Mouse (Mus musculus) stomach, postnatal 0 days (tissue): ENCODE measurements around the gene Tmem19.

Experiments
- CTCF ChIP-seq: IDR thresholded peaks from 2 replicates; pipeline ENCODE4 v1.5.1; 2016; ENCODE audit warnings: antibody characterized with exemption, low read depth, mild to moderate bottlenecking, moderate library complexity
- EP300 ChIP-seq: optimal IDR thresholded peaks from 2 replicates; pipeline ENCODE3; 2016; ENCODE audit warnings: antibody characterized with exemption

DNA sequence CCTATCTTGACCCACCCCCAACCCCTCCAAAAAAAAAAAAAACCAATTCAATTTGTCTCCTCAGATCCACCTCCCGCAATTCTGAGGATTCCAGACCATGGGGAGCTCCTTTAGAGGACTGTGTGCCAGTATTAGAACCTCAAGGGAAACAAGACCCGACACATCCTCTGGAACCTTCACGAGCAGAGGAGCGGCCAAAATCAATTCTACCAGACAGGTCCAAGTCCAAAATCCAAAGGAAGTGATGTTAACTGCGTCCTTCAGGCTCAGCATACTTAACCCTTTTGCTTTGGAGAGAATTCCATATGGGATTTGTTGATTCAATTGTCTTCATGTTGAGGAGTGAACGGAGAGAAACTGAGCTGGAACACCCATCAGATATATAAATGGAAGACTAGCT lies 7.3 kb downstream of the Tmem19 start:
- TF ChIP-seq CTCF = no peak
- no peak for TF ChIP-seq EP300
